Mouse (Mus musculus): Measurements from ENCODE around the gene Inhbe. TPM values are rescaled to one million over a fixed set of nuclear protein-coding genes. Genes with fewer than 3 reads are reported as not detected.

Inhbe gene
- polyA plus RNA-seq, 1 experiment from 2014 or later: not detected

GRCm38 (mm10) chr10:127379654-127380053 is 25.4 kb upstream of the Inhbe start:
- no peaks in the 10 kb centered on the region for H3K9me3 ChIP-seq (ENCODE audit: low read length)
- no peak for DNase-seq (ENCODE audit: low spot score)
- ATAC-seq: no peak
- peak overlapping the region; percentile 97; the same call in 1 of the 2 replicates for H3K27ac ChIP-seq (ENCODE audit: low read length)
- H3K4me3 ChIP-seq (ENCODE audit: low read depth, low read length): peak overlapping the region; percentile 66
- H3K27me3 ChIP-seq (replicated peaks; ENCODE audit: insufficient read depth, low read length): no peaks in the 10 kb centered on the region
- no peak for TF ChIP-seq EP300 (IDR thresholded peaks at IDR 0.05)
- TF ChIP-seq CTCF (IDR thresholded peaks at IDR 0.05): no peak
- H3K4me1 ChIP-seq (ENCODE audit: insufficient read depth, low read depth, low read length): no peaks in the 10 kb centered on the region
- 83% methylated on average over 8 of the region's 8 CpGs for WGBS
- no peaks in the 10 kb centered on the region for H3K36me3 ChIP-seq (ENCODE audit: insufficient read depth, low read length)
- peak overlapping the region; percentile 90 for H3K9ac ChIP-seq (replicated peaks; ENCODE audit: low read depth)
- peak overlapping the region; percentile 72 for H3K4me2 ChIP-seq (replicated peaks; ENCODE audit: low read depth, low read length)

- Histone ChIP-seq H3K27ac (ENCODE audit: low read length) (no peak overlapping the region), H3K9ac (replicated peaks; ENCODE audit: low read depth) (no peak overlapping the region), H3K4me2 (replicated peaks; ENCODE audit: low read depth, low read length) (no peak overlapping the region), H3K9me3 (ENCODE audit: low read length) (no peaks in the 10 kb centered on the region), H3K27me3 (replicated peaks; ENCODE audit: insufficient read depth, low read length) (no peaks in the 10 kb centered on the region), H3K4me3 (ENCODE audit: low read depth, low read length) (no peak overlapping the region), H3K4me1 (ENCODE audit: insufficient read depth, low read depth, low read length) (no peaks in the 10 kb centered on the region), H3K36me3 (ENCODE audit: insufficient read depth, low read length) (no peaks in the 10 kb centered on the region)
- ATAC-seq: no peak
- TF ChIP-seq CTCF (IDR thresholded peaks at IDR 0.05) (no peak), EP300 (IDR thresholded peaks at IDR 0.05) (no peak)
- WGBS: 48% methylated on average over 3 of the region's 3 CpGs
- no peak for DNase-seq (ENCODE audit: low spot score)
Observed at GRCm38 (mm10) chr10:127377700-127378099, 23.5 kb upstream of the Inhbe start.

GRCm38 (mm10) chr10:127371023-127371422 is 16.8 kb upstream of the Inhbe start:
- no peaks in the 10 kb centered on the region for H3K9me3 ChIP-seq (ENCODE audit: low read length)
- 74% methylated on average over 2 of the region's 2 CpGs for WGBS
- ATAC-seq: no peak
- TF ChIP-seq EP300 (IDR thresholded peaks at IDR 0.05) (no peak), CTCF (IDR thresholded peaks at IDR 0.05) (no peak)
- H3K27ac ChIP-seq (ENCODE audit: low read length): no peak overlapping the region
- no peaks in the 10 kb centered on the region for H3K36me3 ChIP-seq (ENCODE audit: insufficient read depth, low read length)
- no peak overlapping the region for H3K4me2 ChIP-seq (replicated peaks; ENCODE audit: low read depth, low read length)
- H3K4me3 ChIP-seq (ENCODE audit: low read depth, low read length): no peak overlapping the region
- no peak overlapping the region for H3K9ac ChIP-seq (replicated peaks; ENCODE audit: low read depth)
- no peaks in the 10 kb centered on the region for H3K27me3 ChIP-seq (replicated peaks; ENCODE audit: insufficient read depth, low read length)
- no peaks in the 10 kb centered on the region for H3K4me1 ChIP-seq (ENCODE audit: insufficient read depth, low read depth, low read length)
- DNase-seq (ENCODE audit: low spot score): no peak

GRCm38 (mm10) chr10:127369834-127370820 is 15.9 kb upstream of the Inhbe start, which contains the start of gene Inhbc:
TSS of gene Inhbc (minus strand) at chr10:127370431.
- 69% methylated on average over 22 of the region's 22 CpGs for WGBS
- Histone ChIP-seq H3K9me3 (ENCODE audit: low read length) (no peaks in the 10 kb centered on the region), H3K4me1 (ENCODE audit: insufficient read depth, low read depth, low read length) (no peaks in the 10 kb centered on the region), H3K4me3 (ENCODE audit: low read depth, low read length) (no peak within 1 kb of the TSS), H3K36me3 (ENCODE audit: insufficient read depth, low read length) (no peaks in the 10 kb centered on the region), H3K9ac (replicated peaks; ENCODE audit: low read depth) (no peak within 1 kb of the TSS), H3K4me2 (replicated peaks; ENCODE audit: low read depth, low read length) (no peak within 1 kb of the TSS), H3K27ac (ENCODE audit: low read length) (no peak within 1 kb of the TSS), H3K27me3 (replicated peaks; ENCODE audit: insufficient read depth, low read length) (no peaks in the 10 kb centered on the region)
- DNase-seq (ENCODE audit: low spot score) (no peak), ATAC-seq (no peak)
- TF ChIP-seq EP300 (IDR thresholded peaks at IDR 0.05): no peak
- no peak for TF ChIP-seq CTCF (IDR thresholded peaks at IDR 0.05)

- Histone ChIP-seq H3K9me3 (ENCODE audit: low read length) (no peaks in the 10 kb centered on the region), H3K4me3 (ENCODE audit: low read depth, low read length) (no peak overlapping the region), H3K4me1 (ENCODE audit: insufficient read depth, low read depth, low read length) (no peaks in the 10 kb centered on the region), H3K27ac (ENCODE audit: low read length) (no peak overlapping the region), H3K4me2 (replicated peaks; ENCODE audit: low read depth, low read length) (no peak overlapping the region), H3K27me3 (replicated peaks; ENCODE audit: insufficient read depth, low read length) (no peaks in the 10 kb centered on the region), H3K36me3 (ENCODE audit: insufficient read depth, low read length) (no peaks in the 10 kb centered on the region), H3K9ac (replicated peaks; ENCODE audit: low read depth) (no peak overlapping the region)
- DNase-seq (ENCODE audit: low spot score) (no peak), ATAC-seq (no peak)
- WGBS: 58% methylated on average over 2 of the region's 2 CpGs
- TF ChIP-seq CTCF (IDR thresholded peaks at IDR 0.05): no peak
- no peak for TF ChIP-seq EP300 (IDR thresholded peaks at IDR 0.05)
Observed at GRCm38 (mm10) chr10:127368273-127368672, 14.1 kb upstream of the Inhbe start.

- Histone ChIP-seq H3K27ac (ENCODE audit: low read length) (no peak overlapping the region), H3K27me3 (replicated peaks; ENCODE audit: insufficient read depth, low read length) (no peaks in the 10 kb centered on the region), H3K36me3 (ENCODE audit: insufficient read depth, low read length) (no peaks in the 10 kb centered on the region), H3K9me3 (ENCODE audit: low read length) (no peaks in the 10 kb centered on the region), H3K9ac (replicated peaks; ENCODE audit: low read depth) (no peak overlapping the region), H3K4me2 (replicated peaks; ENCODE audit: low read depth, low read length) (no peak overlapping the region), H3K4me3 (ENCODE audit: low read depth, low read length) (no peak overlapping the region), H3K4me1 (ENCODE audit: insufficient read depth, low read depth, low read length) (no peaks in the 10 kb centered on the region)
- WGBS: 79% methylated on average over 5 of the region's 5 CpGs
- ATAC-seq (no peak), DNase-seq (ENCODE audit: low spot score) (no peak)
- no peak for TF ChIP-seq EP300 (IDR thresholded peaks at IDR 0.05)
- no peak for TF ChIP-seq CTCF (IDR thresholded peaks at IDR 0.05)
Observed at GRCm38 (mm10) chr10:127367116-127367515, 12.9 kb upstream of the Inhbe start.
